Mouse (Mus musculus) bone marrow macrophage, adult 2 months (primary cell): ENCODE data around the gene Pigt.

ENCODE experiments used
- CTCF ChIP-seq: IDR thresholded peaks from 2 replicates; pipeline ENCODE4 v1.5.1; 2012; ENCODE audit warnings: low read depth, mild to moderate bottlenecking, low read length, moderate library complexity
- POLR2A ChIP-seq: IDR thresholded peaks from 2 replicates; pipeline ENCODE4 v1.6.1; 2012; ENCODE audit warnings: mild to moderate bottlenecking, low read depth, low read length, borderline replicate concordance

- TF ChIP-seq CTCF, result no peak
- no peak for TF ChIP-seq POLR2A
These were observed 42.5 kb upstream of the Pigt start for GRCm38 (mm10) chr2:164454846-164455245.
